Mouse (Mus musculus): ENCODE results near the gene Gm5483. TPM values are rescaled to one million over a fixed set of nuclear protein-coding genes. Genes with fewer than 3 reads are reported as not detected.

Gene Gm5483
- polyA plus RNA-seq (2012; rRNA removed; ENCODE audit: low replicate concordance) = not detected in 2 replicates

GRCm38 (mm10) chr16:36183912-36184311 is at the start of gene Gm5483:
TSS of gene Gm5483 (plus strand) at chr16:36184212.

GRCm38 (mm10) chr16:36156402-36156975 is 27.5 kb upstream of the Gm5483 start, which contains the start of gene Stfa2l1:
TSS of gene Stfa2l1 (plus strand) at chr16:36156811.

GRCm38 (mm10) chr16:36209967-36210453 is 26.0 kb downstream of the Gm5483 start, which contains the start of gene Gm5416:
TSS of gene Gm5416 (plus strand) at chr16:36210403.

GRCm38 (mm10) chr16:36221168-36221567 is 37.2 kb downstream of the Gm5483 start, which contains the start of gene 2010005H15Rik:
TSS of gene 2010005H15Rik (plus strand) at chr16:36221468.

Other genes with a start within 250 kb of the Gm5483 start
- 16.1 and 20.7 TPM in 2 replicates for gene Parp9, start 245.7 kb upstream of the Gm5483 start, polyA plus RNA-seq (2012; rRNA removed; ENCODE audit: low replicate concordance)
- gene Dtx3l, start 245.1 kb upstream of the Gm5483 start, polyA plus RNA-seq (2012; rRNA removed; ENCODE audit: low replicate concordance) = 14.6 and 17.7 TPM in 2 replicates
- 8.6 and 9.2 TPM in 2 replicates for gene Kpna1, start 205.5 kb upstream of the Gm5483 start, polyA plus RNA-seq (2012; rRNA removed; ENCODE audit: low replicate concordance)
- 3.1 and 3.7 TPM in 2 replicates for gene Wdr5b, start 143.0 kb upstream of the Gm5483 start, polyA plus RNA-seq (2012; rRNA removed; ENCODE audit: low replicate concordance)
- 44.6 and 93.4 TPM in 2 replicates for gene Fam162a, start 112.6 kb upstream of the Gm5483 start, polyA plus RNA-seq (2012; rRNA removed; ENCODE audit: low replicate concordance)
- 6.6 and 7.4 TPM in 2 replicates for gene Ccdc58, start 112.5 kb upstream of the Gm5483 start, polyA plus RNA-seq (2012; rRNA removed; ENCODE audit: low replicate concordance)
- gene Csta1, start 53.0 kb upstream of the Gm5483 start, polyA plus RNA-seq (2012; rRNA removed; ENCODE audit: low replicate concordance) = not detected in 2 replicates
- not detected in 2 replicates for gene Stfa2l1, start 27.4 kb upstream of the Gm5483 start, polyA plus RNA-seq (2012; rRNA removed; ENCODE audit: low replicate concordance)
- gene Gm5416, start 26.2 kb downstream of the Gm5483 start, polyA plus RNA-seq (2012; rRNA removed; ENCODE audit: low replicate concordance) = not detected in 2 replicates
- not detected in 2 replicates for gene 2010005H15Rik, start 37.3 kb downstream of the Gm5483 start, polyA plus RNA-seq (2012; rRNA removed; ENCODE audit: low replicate concordance)
- gene Stfa1, start 92.7 kb downstream of the Gm5483 start, polyA plus RNA-seq (2012; rRNA removed; ENCODE audit: low replicate concordance) = not detected in 2 replicates
- gene BC117090, start 150.1 kb downstream of the Gm5483 start, polyA plus RNA-seq (2012; rRNA removed; ENCODE audit: low replicate concordance) = not detected in 2 replicates
- gene BC100530, start 183.5 kb downstream of the Gm5483 start, polyA plus RNA-seq (2012; rRNA removed; ENCODE audit: low replicate concordance) = not detected in 2 replicates
- gene Stfa2, start 224.2 kb downstream of the Gm5483 start, polyA plus RNA-seq (2012; rRNA removed; ENCODE audit: low replicate concordance) = not detected in 2 replicates